Comparison of ENCODE assay signal across 16 mouse cellular contexts in the genomic region with DNA sequence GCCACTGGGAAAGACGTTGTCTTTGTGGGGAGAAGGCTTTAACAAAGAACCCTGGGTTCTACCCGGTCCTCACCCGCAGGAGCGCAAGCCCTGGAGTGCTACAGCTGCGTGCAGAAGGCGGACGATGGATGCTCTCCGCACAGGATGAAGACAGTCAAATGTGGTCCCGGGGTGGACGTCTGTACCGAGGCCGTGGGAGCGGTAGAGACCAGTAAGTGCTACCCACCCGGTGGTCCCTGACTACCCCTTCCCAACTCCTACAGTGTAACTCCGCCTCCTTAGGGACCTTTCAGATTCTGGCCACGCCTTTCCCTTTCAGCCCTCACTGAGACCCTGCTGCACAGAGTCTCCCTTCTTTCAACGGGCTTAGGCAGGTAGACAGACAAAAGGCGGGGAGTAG. TPM values are rescaled to one million over a fixed set of nuclear protein-coding genes. Genes with fewer than 3 reads are reported as not detected.
DNase-seq lines count a peak whose midpoint lies in the region; ATAC-seq and TF ChIP-seq lines count a peak whose summit lies in the region.
"Had no signal": no experiment of that assay in that cellular context is flagged by ENCODE, and none has a peak within 500 bp of the region (broad histone marks: within the 10 kb centered on the region; RNA-seq: fewer than 3 reads in every experiment).

No protein-coding gene starts in this region.

- no peak for DNase-seq in lung, embryonic 14.5 days
- DNase-seq in lung, adult 2 months: no peak
- DNase-seq in hindbrain, embryonic 14.5 days (ENCODE audit: low spot score): no peak
- DNase-seq in midbrain, embryonic 11.5 days (ENCODE audit: low spot score, missing footprints): peak; percentile 88
- no peak for DNase-seq in gastrocnemius, adult 8-10 months (ENCODE audit: low spot score in 2 of 2)
- DNase-seq in cerebellum, postnatal 10 days: no peak
- no peak for DNase-seq in heart, postnatal 4 days
- DNase-seq: adrenal gland, adult 8-10 months; cerebellum, postnatal 36 days; gastrocnemius, adult 2 months; kidney, adult 11 months; right cerebral cortex, adult 18-20 months; thymus, adult 2 months had no signal

- peak; percentile 10; the same call in 1 of the 2 replicates for ATAC-seq in lung, embryonic 14.5 days (ENCODE audit: insufficient read depth)
- no peak for ATAC-seq in hindbrain, embryonic 14.5 days (ENCODE audit: low FRiP score)
- ATAC-seq in midbrain, embryonic 11.5 days (ENCODE audit: low FRiP score): peak; percentile 40; the same call in 1 of the 2 replicates
- no peak for ATAC-seq in erythroid progenitor cell, adult 5-6 weeks (replicated peaks; ENCODE audit: low FRiP score, poor library complexity, severe bottlenecking)

- H3K9ac ChIP-seq in lung, embryonic 14.5 days: no peak overlapping the region
- no peak overlapping the region for H3K9ac ChIP-seq in hindbrain, embryonic 14.5 days
- H3K9ac ChIP-seq in midbrain, embryonic 11.5 days (ENCODE audit: low read length): no peak overlapping the region

- H3K36me3 ChIP-seq in lung, embryonic 14.5 days (ENCODE audit: insufficient read depth): no peaks in the 10 kb centered on the region
- H3K36me3 ChIP-seq in hindbrain, embryonic 14.5 days (replicated peaks; ENCODE audit: control insufficient read depth, insufficient read depth): no peaks in the 10 kb centered on the region
- H3K36me3 ChIP-seq in midbrain, embryonic 11.5 days (ENCODE audit: control insufficient read depth, insufficient read depth, low read length): no peaks in the 10 kb centered on the region

- H3K4me1 ChIP-seq in lung, embryonic 14.5 days (ENCODE audit: insufficient read depth): 0 out of 2 replicates have a peak, but pooled peaks cover 3% of the 10 kb centered on the region
- H3K4me1 ChIP-seq in lung, adult 2 months (ENCODE audit: control insufficient read depth, insufficient read depth, low read length): 0 out of 2 replicates have a peak, but pooled peaks cover 2% of the 10 kb centered on the region
- H3K4me1 ChIP-seq in hindbrain, embryonic 14.5 days (replicated peaks; ENCODE audit: control insufficient read depth, insufficient read depth, low read length): peaks cover 9% of the 10 kb centered on the region; the same call in 1 of the 2 replicates
- H3K4me1 ChIP-seq in midbrain, embryonic 11.5 days (ENCODE audit: control insufficient read depth, insufficient read depth, low read length): peaks cover 10% of the 10 kb centered on the region

- no peak for TF ChIP-seq POLR2A in lung, adult 2 months (IDR thresholded peaks at IDR 0.05; ENCODE audit: borderline replicate concordance, extremely low read depth, low read depth, low read length)

- H3K4me3 ChIP-seq in lung, embryonic 14.5 days (ENCODE audit: low read depth, low read length): peak overlapping the region; percentile 9; the same call in 1 of the 2 replicates
- no peak overlapping the region for H3K4me3 ChIP-seq in lung, adult 2 months (replicated peaks; ENCODE audit: extremely low read depth, low read depth, low read length)
- H3K4me3 ChIP-seq in hindbrain, embryonic 14.5 days (replicated peaks; ENCODE audit: low read length): 0 out of 2 replicates have a peak overlapping the region, but pooled peaks have one; percentile 12
- H3K4me3 ChIP-seq in midbrain, embryonic 11.5 days (ENCODE audit: low read depth, low read length): peak overlapping the region; percentile 3; the same call in 1 of the 2 replicates

- H3K27me3 ChIP-seq in lung, embryonic 14.5 days (ENCODE audit: insufficient read depth, low read length): peaks cover 47% of the 10 kb centered on the region
- peaks cover 64% of the 10 kb centered on the region for H3K27me3 ChIP-seq in hindbrain, embryonic 14.5 days (ENCODE audit: control insufficient read depth, insufficient read depth, low read length)
- H3K27me3 ChIP-seq in midbrain, embryonic 11.5 days (ENCODE audit: control insufficient read depth, insufficient read depth, low read length): peaks cover 40% of the 10 kb centered on the region

- no peak overlapping the region for H3K27ac ChIP-seq in lung, embryonic 14.5 days (ENCODE audit: low read depth)
- no peak overlapping the region for H3K27ac ChIP-seq in hindbrain, embryonic 14.5 days
- H3K27ac ChIP-seq in midbrain, embryonic 11.5 days (ENCODE audit: low read depth, low read length): no peak overlapping the region
- H3K27ac ChIP-seq: gastrocnemius, adult 2 months had no signal

- 3% methylated on average over 18 of the region's 18 CpGs for WGBS in lung, embryonic 14.5 days
- 6% methylated on average over 18 of the region's 18 CpGs for WGBS in lung, adult 2 months
- WGBS in hindbrain, embryonic 14.5 days: under 1% methylated on average over 18 of the region's 18 CpGs
- whole genome bisulfite sequencing in midbrain, embryonic 11.5 days: 2% methylated on average over 17 of the region's 18 CpGs

- H3K9me3 ChIP-seq in lung, embryonic 14.5 days (ENCODE audit: low read depth, low read length): no peaks in the 10 kb centered on the region
- H3K9me3 ChIP-seq in hindbrain, embryonic 14.5 days (ENCODE audit: control insufficient read depth, low read length): no peaks in the 10 kb centered on the region
- no peaks in the 10 kb centered on the region for H3K9me3 ChIP-seq in midbrain, embryonic 11.5 days (ENCODE audit: control insufficient read depth, low read length)

- TF ChIP-seq CTCF in lung, embryonic 14.5 days (IDR thresholded peaks at IDR 0.05; ENCODE audit: low read depth): no peak
- no peak for TF ChIP-seq CTCF in lung, adult 2 months (IDR thresholded peaks at IDR 0.05; ENCODE audit: insufficient read depth, low read length)

- H3K4me2 ChIP-seq in lung, embryonic 14.5 days: peak overlapping the region; percentile 88; the same call in 1 of the 2 replicates
- peak overlapping the region; percentile 34 for H3K4me2 ChIP-seq in hindbrain, embryonic 14.5 days (replicated peaks)
- H3K4me2 ChIP-seq in midbrain, embryonic 11.5 days: peak overlapping the region; percentile 30; the same call in 1 of the 2 replicates

RNA-seq across cellular contexts. Expression of a gene that starts 0.7 kb away (rescaled TPM):
- polyA plus RNA-seq in lung, embryonic 14.5 days (2014; fragmentation: Nextera tagmentation; extraction: Ambion mirVana): 0.14 TPM in 1 of 2 replicates, not detected in the other
- polyA plus RNA-seq in lung, adult 2 months (2012; rRNA removed): 0.07 and 63.0 TPM in 2 replicates
- polyA plus RNA-seq in hindbrain, embryonic 14.5 days (2014; fragmentation: Nextera tagmentation; extraction: Ambion mirVana): 0.27 and 0.29 TPM in 2 replicates
- 0.76 and 0.83 TPM in 2 replicates for polyA plus RNA-seq in midbrain, embryonic 11.5 days (2014; fragmentation: Nextera tagmentation; extraction: Ambion mirVana)
- not detected for total RNA-seq in gastrocnemius, adult 8-10 months (2022)
- not detected in 2 replicates for total RNA-seq in erythroid progenitor cell, adult 5-6 weeks (2015; ENCODE audit: low replicate concordance)
- not detected in 2 replicates for total RNA-seq in erythroid progenitor cell, adult 5-6 weeks (2017; ENCODE audit: low replicate concordance)
- not detected for total RNA-seq in heart, postnatal 4 days (2021)
- total RNA-seq: gastrocnemius, adult 2 months; monocyte, adult 5-6 weeks had no signal

RNA-seq across cellular contexts. Expression of a gene that starts 26.5 kb away (rescaled TPM):
- polyA plus RNA-seq in lung, embryonic 14.5 days (2014; fragmentation: Nextera tagmentation; extraction: Ambion mirVana): 0.14 and 0.33 TPM in 2 replicates
- 3.6 and 5.9 TPM in 2 replicates for polyA plus RNA-seq in lung, adult 2 months (2012; rRNA removed)
- polyA plus RNA-seq in hindbrain, embryonic 14.5 days (2014; fragmentation: Nextera tagmentation; extraction: Ambion mirVana): not detected in 2 replicates
- 0.07 TPM in 1 of 2 replicates, not detected in the other for polyA plus RNA-seq in midbrain, embryonic 11.5 days (2014; fragmentation: Nextera tagmentation; extraction: Ambion mirVana)
- total RNA-seq in gastrocnemius, adult 8-10 months (2022): under 1 TPM; 0.27 to 0.75 (median 0.61) TPM
- not detected in 2 replicates for total RNA-seq in erythroid progenitor cell, adult 5-6 weeks (2015; ENCODE audit: low replicate concordance)
- 0.64 and 7.0 TPM in 2 replicates for total RNA-seq in erythroid progenitor cell, adult 5-6 weeks (2017; ENCODE audit: low replicate concordance)
- total RNA-seq in heart, postnatal 4 days (2021): under 1 TPM; 0.57 to 0.61 TPM

RNA-seq across cellular contexts. Expression of a gene that starts 39.4 kb away (rescaled TPM):
- not detected in 2 replicates for polyA plus RNA-seq in lung, embryonic 14.5 days (2014; fragmentation: Nextera tagmentation; extraction: Ambion mirVana)
- 0.18 TPM in 1 of 2 replicates, not detected in the other for polyA plus RNA-seq in lung, adult 2 months (2012; rRNA removed)
- not detected in 2 replicates for polyA plus RNA-seq in hindbrain, embryonic 14.5 days (2014; fragmentation: Nextera tagmentation; extraction: Ambion mirVana)
- not detected in 2 replicates for polyA plus RNA-seq in midbrain, embryonic 11.5 days (2014; fragmentation: Nextera tagmentation; extraction: Ambion mirVana)
- not detected for total RNA-seq in gastrocnemius, adult 8-10 months (2022)
- total RNA-seq in erythroid progenitor cell, adult 5-6 weeks (2015; ENCODE audit: low replicate concordance): not detected in 2 replicates
- not detected in 2 replicates for total RNA-seq in erythroid progenitor cell, adult 5-6 weeks (2017; ENCODE audit: low replicate concordance)
- total RNA-seq in heart, postnatal 4 days (2021): not detected
- total RNA-seq: adrenal gland, adult 8-10 months; gastrocnemius, adult 2 months; left cerebral cortex, postnatal 14 days; monocyte, adult 5-6 weeks had no signal

RNA-seq across cellular contexts. Expression of a gene that starts 49.6 kb away (rescaled TPM):
- 2.6 and 2.9 TPM in 2 replicates for polyA plus RNA-seq in lung, embryonic 14.5 days (2014; fragmentation: Nextera tagmentation; extraction: Ambion mirVana)
- 0.16 and 0.27 TPM in 2 replicates for polyA plus RNA-seq in lung, adult 2 months (2012; rRNA removed)
- polyA plus RNA-seq in hindbrain, embryonic 14.5 days (2014; fragmentation: Nextera tagmentation; extraction: Ambion mirVana): 10.3 and 11.4 TPM in 2 replicates
- 1.0 and 1.4 TPM in 2 replicates for polyA plus RNA-seq in midbrain, embryonic 11.5 days (2014; fragmentation: Nextera tagmentation; extraction: Ambion mirVana)
- under 1 TPM in 1 of 4 experiments, not detected in 3; 0.10 TPM for total RNA-seq in gastrocnemius, adult 8-10 months (2022)
- not detected in 2 replicates for total RNA-seq in erythroid progenitor cell, adult 5-6 weeks (2015; ENCODE audit: low replicate concordance)
- total RNA-seq in erythroid progenitor cell, adult 5-6 weeks (2017; ENCODE audit: low replicate concordance): 0.26 TPM in 1 of 2 replicates, not detected in the other
- under 1 TPM; 0.27 to 0.33 TPM for total RNA-seq in heart, postnatal 4 days (2021)
- total RNA-seq: monocyte, adult 5-6 weeks had no signal

RNA-seq across cellular contexts. Expression of a gene that starts 49.7 kb away (rescaled TPM):
- polyA plus RNA-seq in lung, embryonic 14.5 days (2014; fragmentation: Nextera tagmentation; extraction: Ambion mirVana): 26.5 and 26.7 TPM in 2 replicates
- polyA plus RNA-seq in lung, adult 2 months (2012; rRNA removed): 20.2 and 24.5 TPM in 2 replicates
- polyA plus RNA-seq in hindbrain, embryonic 14.5 days (2014; fragmentation: Nextera tagmentation; extraction: Ambion mirVana): 25.8 and 26.4 TPM in 2 replicates
- 18.8 and 19.6 TPM in 2 replicates for polyA plus RNA-seq in midbrain, embryonic 11.5 days (2014; fragmentation: Nextera tagmentation; extraction: Ambion mirVana)
- 10 to 100 TPM; 23.1 to 30.0 (median 24.6) TPM for total RNA-seq in gastrocnemius, adult 8-10 months (2022)
- 11.2 and 11.3 TPM in 2 replicates for total RNA-seq in erythroid progenitor cell, adult 5-6 weeks (2015; ENCODE audit: low replicate concordance)
- 6.8 and 9.2 TPM in 2 replicates for total RNA-seq in erythroid progenitor cell, adult 5-6 weeks (2017; ENCODE audit: low replicate concordance)
- 10 to 100 TPM; 15.9 to 16.9 TPM for total RNA-seq in heart, postnatal 4 days (2021)

Comparison
In these comparisons a context has a peak if more than half of its experiments do, and no peak if none do; other contexts are left out.
1. ATAC-seq: peak in lung, embryonic 14.5 days (single experiment) and midbrain, embryonic 11.5 days (single experiment); none in hindbrain, embryonic 14.5 days (single experiment) and erythroid progenitor cell, adult 5-6 weeks (single experiment).
2. H3K4me2 ChIP-seq: peak in every context shown above with its lines; median percentile 88 in lung, embryonic 14.5 days; 34 in hindbrain, embryonic 14.5 days; 30 in midbrain, embryonic 11.5 days.